Mouse (Mus musculus): ENCODE results near the gene Msx1.

- TF ChIP-seq TAL1 (IDR thresholded peaks at IDR 0.05; ENCODE audit: low read length) (no peak), GATA1 (IDR thresholded peaks at IDR 0.05; ENCODE audit: low read length) (no peak)
These were observed 41.1 kb downstream of the Msx1 start for GRCm38 (mm10) chr5:37783306-37783705.
